Mouse (Mus musculus) intestine, postnatal 0 days (tissue): Measurements from ENCODE around the gene Ppme1. TPM values are rescaled to one million over a fixed set of nuclear protein-coding genes. Genes with fewer than 3 reads are reported as not detected.

ENCODE experiments used
- ATAC-seq: fragments of 200-750 bp; cut with Nextera tagmentation; 2 replicates; pipeline ENCODE4 v1.8.0; 2017; ENCODE audit warnings: mild to moderate bottlenecking, moderate TSS enrichment, moderate library complexity
- H3K27ac ChIP-seq: fragments of 300-500 bp; sonication (generic); 2 replicates; pipeline ENCODE4 v1.5.1; 2014; ENCODE audit warnings: mild to moderate bottlenecking, low read depth, low read length, moderate library complexity
- H3K27me3 ChIP-seq: fragments of 300-500 bp; sonication (generic); replicated peaks from 2 replicates; pipeline ENCODE4 v1.6.1; 2014; ENCODE audit warnings: low read length, mixed read lengths; ENCODE audit not compliant: control insufficient read depth, insufficient read depth
- H3K36me3 ChIP-seq: fragments of 300-500 bp; sonication (generic); 2 replicates; pipeline ENCODE4 v1.6.1; 2014; ENCODE audit warnings: mild to moderate bottlenecking, moderate library complexity; ENCODE audit not compliant: control insufficient read depth, insufficient read depth
- H3K4me1 ChIP-seq: fragments of 300-500 bp; sonication (generic); replicated peaks from 2 replicates; pipeline ENCODE4 v1.6.1; 2014; ENCODE audit warnings: antibody characterized with exemption, low read length, mixed read lengths; ENCODE audit not compliant: control insufficient read depth, insufficient read depth
- H3K4me2 ChIP-seq: fragments of 300-500 bp; sonication (generic); replicated peaks from 2 replicates; pipeline ENCODE4 v1.6.1; 2014; ENCODE audit warnings: low read depth, mild to moderate bottlenecking, moderate library complexity
- H3K4me3 ChIP-seq: fragments of 300-500 bp; sonication (generic); 2 replicates; pipeline ENCODE4 v1.5.1; 2014; ENCODE audit warnings: low read depth, low read length
- H3K9ac ChIP-seq: fragments of 300-500 bp; sonication (generic); 2 replicates; pipeline ENCODE4 v1.6.1; 2014; ENCODE audit warnings: mild to moderate bottlenecking, low read depth, low read length
- H3K9me3 ChIP-seq: fragments of 300-500 bp; sonication (generic); 2 replicates; pipeline ENCODE4 v1.6.1; 2016; ENCODE audit warnings: mixed run types; ENCODE audit not compliant: control insufficient read depth
- CTCF ChIP-seq: sonication (generic); IDR thresholded peaks from 2 replicates; pipeline ENCODE4 v1.5.1; 2016; ENCODE audit warnings: low read depth, mild to moderate bottlenecking, control low read depth, antibody characterized with exemption, moderate library complexity
- WGBS: fragments of 180-500 bp; shearing (Covaris S2); extraction: QIAGEN DNeasy Blood & Tissue Kit; methylation state at CpG from one replicate; pipeline ENCODE4 v1.1.7; 2014; 5-methylcytosine and 5-hydroxymethylcytosine counted together
- polyA plus RNA-seq: library from polyadenylated mRNA; unstranded; fragments of >200 nt; fragmentation: Nextera tagmentation; extraction: Ambion mirVana; gene quantifications from 2 replicates; pipeline ENCODE4 v1.2.1, GENCODE M21; 2015

The Ppme1 gene
- polyA plus RNA-seq, 1 experiment from 2014 or later: 22.7 TPM

DNA sequence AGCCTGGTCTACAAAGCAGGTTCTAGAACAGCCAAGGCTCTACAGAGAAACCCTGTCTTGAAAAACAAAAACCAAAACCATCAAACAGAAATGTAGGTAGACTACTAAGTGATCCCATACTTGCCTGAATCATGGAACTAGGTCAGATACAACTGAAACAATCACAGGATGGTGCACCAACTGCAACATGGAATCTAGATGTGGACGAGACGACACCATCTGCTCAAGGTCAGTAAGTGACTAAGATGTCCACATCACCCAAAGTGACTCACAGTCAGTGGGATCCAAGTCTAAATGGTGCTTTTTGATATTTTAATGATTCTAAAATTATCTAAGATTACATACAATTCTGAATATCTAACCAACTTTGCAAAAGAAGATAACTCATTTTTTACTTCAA lies 36.2 kb downstream of the Ppme1 start:
- no peak overlapping the region for H3K9ac ChIP-seq
- WGBS: 96% methylated on average over 2 of the region's 2 CpGs
- H3K4me1 ChIP-seq: no peaks in the 10 kb centered on the region
- H3K27me3 ChIP-seq: no peaks in the 10 kb centered on the region
- no peak for ATAC-seq
- H3K27ac ChIP-seq: no peak overlapping the region
- H3K9me3 ChIP-seq: no peaks in the 10 kb centered on the region
- no peak overlapping the region for H3K4me2 ChIP-seq
- H3K4me3 ChIP-seq: no peak overlapping the region
- H3K36me3 ChIP-seq: peaks cover 83% of the 10 kb centered on the region
- no peak for TF ChIP-seq CTCF

DNA sequence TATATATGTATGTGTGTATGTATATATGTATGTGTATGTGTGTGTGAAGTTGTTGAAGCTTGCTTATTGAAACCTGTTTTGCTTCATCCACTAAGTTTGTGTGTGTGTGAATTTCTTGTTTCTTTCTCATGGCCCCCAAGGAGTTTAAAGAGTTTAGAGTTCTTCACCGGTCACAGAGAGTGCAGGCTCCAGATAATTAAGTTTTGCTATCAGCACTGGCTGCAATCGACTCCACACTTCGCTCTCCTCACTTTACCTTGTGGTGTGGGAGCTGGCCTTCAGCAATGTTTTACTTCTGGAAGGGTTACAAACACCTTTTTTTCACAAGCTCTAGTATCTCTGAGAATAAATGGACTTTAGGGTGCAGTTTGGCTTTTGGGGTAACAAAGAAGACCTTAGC lies 40.8 kb downstream of the Ppme1 start:
- WGBS: 86% methylated on average over 3 of the region's 3 CpGs

DNA sequence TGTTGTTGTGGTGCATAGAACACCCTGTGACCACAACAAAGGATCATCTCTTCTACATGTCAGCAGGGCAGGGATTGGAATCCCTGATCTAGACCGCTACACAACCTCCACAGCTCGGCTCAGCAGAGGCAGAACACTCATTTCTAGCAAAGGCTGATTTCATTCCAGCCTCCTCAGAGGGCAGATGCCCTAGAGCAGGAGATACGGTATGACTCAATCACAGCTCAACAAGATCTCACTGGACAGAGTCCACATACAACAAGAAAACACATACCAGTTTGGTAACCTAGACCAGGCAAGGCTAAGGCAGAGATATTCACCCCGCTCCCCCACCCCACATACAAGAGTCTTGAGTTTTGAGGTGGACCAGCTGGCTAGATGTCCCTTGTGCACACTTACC lies 43.5 kb downstream of the Ppme1 start:
- Histone ChIP-seq H3K4me1 (no peaks in the 10 kb centered on the region), H3K9me3 (no peaks in the 10 kb centered on the region), H3K36me3 (peaks cover 57% of the 10 kb centered on the region), H3K4me2 (no peak overlapping the region), H3K27me3 (no peaks in the 10 kb centered on the region), H3K27ac (no peak overlapping the region), H3K9ac (no peak overlapping the region), H3K4me3 (no peak overlapping the region)
- WGBS: 93% methylated on average over 4 of the region's 4 CpGs
- ATAC-seq: no peak
- TF ChIP-seq CTCF: no peak

More for the DNA sequence above, 40.8 kb downstream of the Ppme1 start:
- H3K27ac ChIP-seq: no peak overlapping the region
- peaks cover 75% of the 10 kb centered on the region for H3K36me3 ChIP-seq
- no peak overlapping the region for H3K4me3 ChIP-seq
- H3K27me3 ChIP-seq: no peaks in the 10 kb centered on the region
- no peak overlapping the region for H3K4me2 ChIP-seq
- H3K9me3 ChIP-seq: no peaks in the 10 kb centered on the region
- no peak for ATAC-seq
- no peak for TF ChIP-seq CTCF
- H3K4me1 ChIP-seq: no peaks in the 10 kb centered on the region
- H3K9ac ChIP-seq: no peak overlapping the region

DNA sequence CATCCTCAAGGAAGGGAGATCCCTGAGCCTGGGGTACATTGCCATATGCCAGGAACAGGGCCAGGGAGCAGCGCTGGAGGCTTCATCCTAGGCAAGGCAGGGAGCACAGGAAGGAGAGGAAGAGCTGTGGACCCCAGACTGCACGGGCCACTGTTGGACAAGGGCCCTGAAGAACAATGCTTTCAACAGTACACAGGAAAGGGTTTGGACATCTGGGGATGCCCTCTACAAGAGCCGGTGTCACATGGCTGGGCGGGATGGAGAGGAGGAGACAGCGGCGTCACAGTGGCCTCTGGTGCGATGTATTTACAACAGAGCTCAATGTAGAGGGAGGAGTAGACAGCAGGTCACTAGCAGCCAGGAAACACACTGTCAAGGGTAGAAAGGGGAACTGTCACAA lies 44.6 kb downstream of the Ppme1 start:
- H3K4me1 ChIP-seq: no peaks in the 10 kb centered on the region
- H3K4me2 ChIP-seq: no peak overlapping the region
- H3K27ac ChIP-seq: no peak overlapping the region
- no peak overlapping the region for H3K4me3 ChIP-seq
- no peak for TF ChIP-seq CTCF
- no peaks in the 10 kb centered on the region for H3K9me3 ChIP-seq
- WGBS: 82% methylated on average over 7 of the region's 7 CpGs
- no peaks in the 10 kb centered on the region for H3K27me3 ChIP-seq
- no peak for ATAC-seq
- H3K36me3 ChIP-seq: peaks cover 48% of the 10 kb centered on the region
- no peak overlapping the region for H3K9ac ChIP-seq

DNA sequence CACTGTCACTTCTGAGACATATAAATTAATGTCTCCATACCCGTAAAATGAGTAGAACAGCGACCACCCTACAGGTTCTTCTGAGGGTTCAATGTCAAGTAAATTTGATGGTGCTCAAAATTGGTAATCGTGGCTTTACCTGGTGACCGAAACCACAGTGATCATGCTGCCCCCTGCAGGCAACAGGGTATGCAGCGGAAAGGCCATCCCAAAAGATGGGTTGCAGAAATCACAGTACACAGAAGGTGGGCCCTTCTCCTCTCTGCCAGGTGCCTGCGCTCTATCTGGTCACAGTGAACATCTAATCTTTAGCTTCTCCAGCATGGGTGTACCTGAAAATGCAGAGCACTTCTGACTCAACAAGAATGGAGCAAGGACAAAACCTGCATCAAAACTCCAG lies 46.6 kb downstream of the Ppme1 start:
- peak; percentile 82 for TF ChIP-seq CTCF
- Histone ChIP-seq H3K4me3 (no peak overlapping the region), H3K9me3 (0 out of 2 replicates have a peak, but pooled peaks cover 4% of the 10 kb centered on the region), H3K4me2 (no peak overlapping the region), H3K4me1 (no peaks in the 10 kb centered on the region), H3K27me3 (no peaks in the 10 kb centered on the region; the same call in 1 of the 2 replicates), H3K27ac (no peak overlapping the region), H3K9ac (no peak overlapping the region), H3K36me3 (peaks cover 29% of the 10 kb centered on the region)
- 80% methylated on average over 6 of the region's 6 CpGs for WGBS
- ATAC-seq: no peak

DNA sequence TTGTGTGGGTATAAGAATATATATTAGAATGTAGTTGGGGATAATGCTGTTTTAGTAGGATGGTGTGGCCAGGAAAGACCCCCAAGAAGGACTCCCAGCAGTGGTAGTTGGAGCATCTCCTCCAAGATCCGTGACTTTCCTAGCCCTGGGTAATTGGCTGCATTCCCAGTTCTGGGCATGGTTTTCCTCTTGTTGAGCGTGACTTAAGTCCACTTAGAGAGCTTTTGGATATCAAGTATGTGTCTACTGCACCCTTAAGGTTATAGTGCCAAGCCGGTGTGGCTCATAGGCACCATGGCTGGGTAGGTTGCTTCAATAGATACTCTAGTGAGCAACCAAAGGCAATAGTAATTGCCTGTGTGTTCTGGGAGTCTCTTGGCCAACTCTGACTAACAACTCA lies 48.4 kb downstream of the Ppme1 start:
- Histone ChIP-seq H3K9ac (no peak overlapping the region), H3K4me3 (no peak overlapping the region), H3K4me1 (no peaks in the 10 kb centered on the region), H3K27ac (no peak overlapping the region), H3K9me3 (0 out of 2 replicates have a peak, but pooled peaks cover 4% of the 10 kb centered on the region), H3K36me3 (peaks cover 22% of the 10 kb centered on the region), H3K4me2 (no peak overlapping the region), H3K27me3 (peaks cover 7% of the 10 kb centered on the region; the same call in 1 of the 2 replicates)
- no peak for ATAC-seq
- WGBS: 68% methylated on average over 3 of the region's 3 CpGs
- TF ChIP-seq CTCF: no peak

DNA sequence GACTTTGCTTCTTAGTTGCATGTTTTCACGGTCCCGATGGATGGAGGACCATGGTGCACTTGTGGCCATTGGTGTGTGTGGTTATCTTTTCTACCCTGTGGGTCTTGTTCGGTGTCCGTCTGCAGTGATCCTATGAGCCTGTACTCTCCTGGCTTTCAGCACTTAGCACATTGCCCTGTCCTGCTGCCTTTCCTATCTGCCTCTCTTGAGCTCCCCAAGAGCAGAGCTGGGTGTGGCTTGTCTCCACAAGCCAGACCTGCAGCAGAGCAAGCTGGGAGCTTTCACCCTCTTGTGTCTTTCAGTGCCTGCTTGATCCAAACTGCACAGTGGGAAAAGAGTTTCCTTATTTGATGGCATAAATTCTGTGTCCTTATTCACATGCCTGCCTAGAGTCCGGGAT lies 54.6 kb downstream of the Ppme1 start:
- Histone ChIP-seq H3K36me3 (no peaks in the 10 kb centered on the region), H3K4me2 (no peak overlapping the region), H3K27me3 (peaks cover 8% of the 10 kb centered on the region; the same call in 1 of the 2 replicates), H3K9me3 (peaks cover 4% of the 10 kb centered on the region; the same call in 1 of the 2 replicates), H3K27ac (no peak overlapping the region), H3K4me1 (no peaks in the 10 kb centered on the region), H3K4me3 (no peak overlapping the region), H3K9ac (no peak overlapping the region)
- WGBS: 94% methylated on average over 5 of the region's 5 CpGs
- no peak for TF ChIP-seq CTCF
- no peak for ATAC-seq
